Mouse (Mus musculus): Measurements from ENCODE around the gene Kmt2e.

Gene Kmt2e

DNA sequence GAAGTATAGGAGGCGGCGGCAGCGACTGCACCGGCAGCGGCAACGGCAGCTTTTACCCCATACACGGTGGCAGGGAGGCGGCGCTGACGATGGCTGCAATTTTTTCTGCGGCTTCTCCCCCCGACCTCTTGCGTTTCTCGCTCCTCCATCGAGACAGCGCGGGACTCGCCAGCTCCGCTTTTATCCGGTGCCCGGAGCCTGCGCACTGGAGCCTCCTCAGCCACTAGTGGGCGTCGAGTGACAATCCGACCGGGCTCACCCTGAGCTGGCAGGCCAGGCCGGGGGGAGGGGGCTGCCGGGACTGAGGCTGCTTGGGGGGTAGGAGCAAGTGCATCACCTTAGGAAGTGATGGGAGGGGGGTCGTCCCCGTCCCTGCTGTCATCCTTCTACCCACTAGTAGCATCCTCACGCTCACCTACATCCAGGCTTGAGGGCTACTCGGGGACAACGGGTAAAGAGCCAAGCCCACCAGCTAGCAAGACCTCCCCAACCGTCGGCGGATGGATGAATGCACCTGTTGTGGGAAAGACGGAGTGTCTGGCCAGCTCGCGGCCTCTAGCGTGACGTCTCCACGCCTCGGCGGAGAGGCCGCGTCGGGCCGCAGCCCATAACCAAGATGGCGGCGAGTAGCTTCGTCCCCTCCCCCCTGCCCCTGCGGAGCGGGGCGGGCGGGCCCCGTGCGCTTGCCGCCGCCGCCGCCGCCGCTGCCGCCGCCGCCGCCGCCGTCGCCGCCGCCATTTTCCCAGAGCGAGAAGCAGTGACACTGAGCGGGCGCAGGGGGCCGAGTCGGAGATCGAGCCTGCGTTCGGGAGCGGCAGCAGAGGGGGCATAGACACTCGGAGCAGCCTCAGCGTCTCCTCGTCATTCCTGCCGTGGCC lies at the start of gene Kmt2e:
Gene Kmt2e (plus strand): TSS at position 722 of the 878 bp plus-strand sequence.
- peak; percentile 95 for DNase-seq

- no peak for DNase-seq
Measured at GRCm38 (mm10) chr5:23385136-23385535, 49.1 kb upstream of the Kmt2e start.

DNA sequence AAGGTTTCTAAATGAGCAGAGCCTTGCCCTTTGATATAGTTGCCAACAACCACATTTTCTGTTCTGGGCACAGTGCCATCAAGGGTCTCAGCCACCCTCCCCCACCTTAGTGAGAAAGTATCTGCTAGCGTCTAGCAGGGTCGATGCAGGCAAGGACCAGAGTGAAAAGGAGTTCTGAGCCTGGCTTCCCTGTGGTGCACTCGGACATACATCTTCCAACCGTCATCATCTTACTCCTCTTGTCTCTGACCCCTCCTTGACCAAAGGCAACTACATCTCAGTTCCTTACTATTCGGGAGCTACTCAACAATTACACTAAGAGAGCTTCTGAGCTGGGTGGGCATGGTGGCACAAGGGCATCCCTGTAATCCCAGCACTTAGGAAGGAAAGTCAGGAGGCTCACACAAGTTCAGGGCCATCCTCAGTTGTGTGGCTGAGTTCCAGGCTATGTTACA lies 48.5 kb upstream of the Kmt2e start:
- no peak for DNase-seq

GRCm38 (mm10) chr5:23386562-23387312 lies 47.5 kb upstream of the Kmt2e start:
- DNase-seq, result no peak

DNA sequence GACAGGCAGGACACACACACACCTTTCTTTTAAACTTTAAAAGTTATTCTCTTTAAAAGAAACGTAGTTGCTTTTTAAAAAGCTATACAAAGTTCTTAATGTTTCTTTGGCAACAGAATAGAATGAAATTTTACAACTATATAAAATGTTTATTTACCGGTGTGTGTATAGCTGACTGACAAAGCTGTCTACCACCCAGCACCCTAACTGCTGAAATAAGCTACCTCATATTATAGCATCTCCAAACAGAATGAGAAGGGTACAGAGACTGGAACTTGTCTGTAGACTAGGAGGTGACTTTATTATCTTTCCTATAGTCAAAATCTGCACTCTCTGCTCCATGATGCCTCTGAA lies 47.0 kb upstream of the Kmt2e start:
- no peak for DNase-seq

DNA sequence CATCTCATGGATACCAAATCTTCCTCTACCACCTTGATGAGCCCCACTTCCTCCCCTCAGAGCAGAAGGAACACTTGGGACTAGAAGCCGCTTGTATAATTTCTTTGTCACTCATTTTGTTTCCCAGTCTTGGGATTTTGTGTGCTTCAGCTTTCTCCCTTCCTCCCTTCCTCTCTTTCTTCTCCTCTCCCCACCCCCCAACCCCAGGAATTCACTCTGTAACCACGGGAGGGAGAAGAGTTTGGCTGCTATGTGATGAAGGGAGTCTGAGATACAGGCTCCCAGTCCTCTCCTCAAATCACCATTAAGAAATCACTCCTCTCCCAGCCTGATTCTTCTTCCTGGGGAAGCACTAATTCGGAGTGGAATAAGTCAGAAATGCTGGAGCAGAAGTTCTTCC lies 46.1 kb upstream of the Kmt2e start:
- no peak for DNase-seq

DNA sequence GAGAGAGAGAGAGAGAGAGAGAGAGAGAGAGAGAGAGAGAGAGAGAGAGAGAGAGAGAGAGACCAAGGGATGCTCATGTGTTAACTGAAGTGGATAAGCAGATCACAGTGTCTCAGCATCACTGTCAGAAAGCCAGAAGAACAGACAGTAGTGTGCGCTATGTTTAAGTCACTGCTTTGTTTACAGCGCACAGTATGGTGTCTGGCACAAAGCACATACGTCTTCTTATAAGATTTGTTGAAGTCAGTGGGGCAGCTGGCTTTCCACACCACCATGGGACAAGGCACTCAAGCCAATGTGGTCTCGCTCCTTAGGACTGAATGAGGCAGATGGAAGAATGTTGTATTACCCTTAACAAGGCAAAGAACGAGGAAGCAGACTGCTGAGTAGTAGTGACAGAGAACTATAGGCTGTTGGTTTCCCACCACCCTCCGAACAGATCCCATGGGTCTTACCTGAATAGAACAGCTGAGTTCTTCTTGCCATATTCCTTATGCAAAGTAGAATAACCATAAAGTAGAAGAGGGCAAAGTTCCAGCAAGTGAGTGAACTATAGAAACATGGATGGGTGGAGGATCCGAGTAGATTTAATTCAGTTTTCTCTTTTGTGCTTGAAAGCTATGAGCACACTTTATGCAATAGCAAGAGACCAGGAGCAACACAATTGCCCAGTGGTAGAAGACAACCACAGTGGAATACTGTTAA lies 44.5 kb upstream of the Kmt2e start:
- DNase-seq, result no peak

DNA sequence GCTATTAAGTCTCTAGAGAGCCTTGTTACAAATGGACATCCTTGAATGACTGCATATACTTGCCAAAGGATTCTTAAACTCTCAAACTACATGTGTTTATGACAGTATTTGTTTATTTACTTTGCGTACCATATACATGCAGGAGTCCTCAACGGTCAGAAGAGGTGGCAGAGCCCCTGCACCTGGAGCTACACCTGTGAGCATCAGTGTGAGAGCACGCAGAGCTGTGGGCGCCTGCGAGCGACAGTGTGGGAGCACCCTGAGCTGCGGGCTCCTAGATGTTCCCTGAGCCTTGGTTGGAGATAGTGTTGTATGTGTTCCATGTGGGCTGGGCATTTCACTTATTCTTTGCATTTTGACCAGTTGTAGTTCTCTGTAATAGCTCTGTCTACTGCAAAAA lies 42.5 kb upstream of the Kmt2e start:
- DNase-seq, result no peak

DNA sequence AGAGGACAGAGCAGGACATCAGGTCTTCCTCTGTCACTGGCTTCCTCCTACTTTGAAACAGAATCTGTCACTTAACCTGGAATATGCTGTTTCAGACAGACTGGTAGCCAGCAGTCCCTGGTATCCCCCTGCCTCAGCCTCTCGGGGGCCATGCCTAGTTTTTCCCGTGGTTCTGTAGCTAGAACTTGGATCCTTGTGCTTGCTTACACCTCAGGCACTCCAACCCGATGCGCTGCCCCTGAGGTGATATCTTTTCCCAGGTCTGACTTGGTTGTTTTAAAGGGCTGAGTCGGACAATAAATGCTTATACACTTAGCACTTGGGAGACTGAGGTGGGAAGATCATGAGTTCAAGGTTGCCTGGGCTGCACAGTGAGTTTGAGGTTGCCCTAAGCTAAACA lies 40.4 kb upstream of the Kmt2e start:
- DNase-seq, result no peak

DNA sequence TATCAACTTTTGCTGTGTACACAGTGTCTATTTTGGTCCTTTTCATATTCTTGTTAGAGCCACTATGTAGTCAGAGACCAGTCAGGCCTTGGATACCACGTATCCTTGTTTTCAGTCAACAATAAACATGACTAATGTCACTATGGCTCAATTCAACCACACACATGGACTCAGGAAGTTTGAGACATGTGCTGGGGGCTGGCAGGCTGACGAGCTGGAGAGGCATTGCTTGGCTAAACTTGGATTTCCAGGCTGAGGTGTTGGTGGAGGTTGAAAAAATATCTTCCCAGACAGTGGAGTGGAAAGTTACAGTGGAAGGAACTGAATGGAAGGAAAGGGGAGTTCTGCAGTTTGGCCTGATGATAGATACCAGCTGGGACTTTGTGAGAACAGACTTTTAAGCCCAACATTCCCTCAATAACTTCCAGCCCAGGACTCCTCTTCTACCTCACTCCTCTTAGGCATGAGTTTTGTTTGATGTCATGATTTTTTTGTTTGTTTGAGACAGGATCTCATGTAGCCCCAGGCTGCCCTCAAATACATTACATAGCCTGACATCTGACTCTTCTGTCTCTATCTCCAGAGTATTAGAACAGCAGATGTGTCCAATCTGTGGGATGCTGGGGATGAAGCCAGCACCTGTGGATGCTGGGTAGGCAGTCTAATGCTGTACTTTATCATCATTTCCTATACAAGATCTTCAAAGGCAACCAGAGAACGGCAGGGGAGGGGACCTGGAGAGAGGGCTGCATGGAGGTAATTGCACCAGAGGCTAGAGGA lies 39.7 kb upstream of the Kmt2e start:
- DNase-seq, result no peak

- DNase-seq, result no peak
Measured at GRCm38 (mm10) chr5:23395721-23396120, 38.5 kb upstream of the Kmt2e start.

DNA sequence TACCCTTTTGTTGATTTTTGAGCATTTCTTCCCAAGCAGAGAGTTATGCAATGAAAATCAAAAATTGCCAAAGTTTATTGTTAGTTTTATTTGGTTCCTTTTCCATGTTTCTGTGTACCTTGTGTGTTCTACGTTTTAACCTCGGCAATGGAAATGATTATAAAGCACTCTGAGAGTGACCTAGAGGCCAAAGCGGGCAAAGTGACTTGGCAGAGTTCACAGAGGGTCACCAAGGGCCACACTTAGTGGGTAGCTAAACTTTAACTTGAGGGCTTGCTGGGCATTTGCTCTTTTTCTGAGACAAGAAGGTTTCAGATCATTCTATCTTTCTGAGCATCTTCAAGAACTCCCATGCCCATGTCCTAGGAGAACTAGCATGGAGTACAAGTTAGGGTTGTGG lies 37.5 kb upstream of the Kmt2e start:
- no peak for DNase-seq

- no peak for DNase-seq
Measured at GRCm38 (mm10) chr5:23400156-23400555, 34.1 kb upstream of the Kmt2e start.

DNA sequence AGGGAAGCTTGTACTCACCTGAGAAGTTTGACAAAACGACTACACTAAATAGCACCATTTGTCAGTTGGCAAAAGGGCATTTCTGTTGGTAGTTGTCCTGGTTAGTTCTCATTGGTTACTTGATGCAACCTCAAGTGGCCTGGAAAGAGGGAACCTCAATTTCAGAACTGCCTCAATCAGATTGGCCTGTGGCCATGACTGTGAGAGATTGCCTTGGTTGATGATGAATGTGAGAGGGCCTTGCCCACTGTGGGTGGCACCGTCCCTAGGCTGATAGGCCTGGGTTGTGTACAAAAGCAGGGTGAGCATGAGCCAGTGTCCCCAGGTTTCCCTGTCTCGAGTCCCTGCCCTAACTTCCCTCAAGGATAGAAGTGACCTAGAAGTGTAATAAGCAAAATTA lies 33.4 kb upstream of the Kmt2e start:
- no peak for DNase-seq

- no peak for DNase-seq
Measured at GRCm38 (mm10) chr5:23401368-23401767, 32.9 kb upstream of the Kmt2e start.

- no peak for DNase-seq
Measured at GRCm38 (mm10) chr5:23401999-23402398, 32.2 kb upstream of the Kmt2e start.

GRCm38 (mm10) chr5:23403161-23403560 lies 31.1 kb upstream of the Kmt2e start:
- no peak for DNase-seq

GRCm38 (mm10) chr5:23405666-23406404 lies 28.4 kb upstream of the Kmt2e start:
- no peak for DNase-seq

- DNase-seq, result no peak
Measured at GRCm38 (mm10) chr5:23406405-23406745, 27.9 kb upstream of the Kmt2e start.

DNA sequence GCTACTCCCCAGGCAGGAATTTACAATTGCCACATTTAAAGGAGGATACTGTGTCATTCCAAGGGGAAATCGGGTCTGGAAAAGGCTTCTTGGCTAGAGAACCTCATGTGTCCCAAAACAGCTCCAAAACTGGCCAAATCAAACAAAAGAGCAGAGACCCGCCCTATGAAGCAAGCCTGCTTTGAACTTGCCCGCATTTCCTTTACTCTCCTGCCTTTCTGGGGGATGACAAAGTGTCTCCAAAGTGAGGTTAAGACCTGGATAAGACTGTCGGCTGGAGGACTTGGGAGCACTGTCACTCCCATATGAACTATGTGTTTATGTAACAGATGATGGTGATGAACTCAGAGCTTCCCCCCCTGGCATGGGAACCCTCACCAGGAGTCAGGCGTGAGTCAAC lies 26.1 kb upstream of the Kmt2e start:
- no peak for DNase-seq

DNA sequence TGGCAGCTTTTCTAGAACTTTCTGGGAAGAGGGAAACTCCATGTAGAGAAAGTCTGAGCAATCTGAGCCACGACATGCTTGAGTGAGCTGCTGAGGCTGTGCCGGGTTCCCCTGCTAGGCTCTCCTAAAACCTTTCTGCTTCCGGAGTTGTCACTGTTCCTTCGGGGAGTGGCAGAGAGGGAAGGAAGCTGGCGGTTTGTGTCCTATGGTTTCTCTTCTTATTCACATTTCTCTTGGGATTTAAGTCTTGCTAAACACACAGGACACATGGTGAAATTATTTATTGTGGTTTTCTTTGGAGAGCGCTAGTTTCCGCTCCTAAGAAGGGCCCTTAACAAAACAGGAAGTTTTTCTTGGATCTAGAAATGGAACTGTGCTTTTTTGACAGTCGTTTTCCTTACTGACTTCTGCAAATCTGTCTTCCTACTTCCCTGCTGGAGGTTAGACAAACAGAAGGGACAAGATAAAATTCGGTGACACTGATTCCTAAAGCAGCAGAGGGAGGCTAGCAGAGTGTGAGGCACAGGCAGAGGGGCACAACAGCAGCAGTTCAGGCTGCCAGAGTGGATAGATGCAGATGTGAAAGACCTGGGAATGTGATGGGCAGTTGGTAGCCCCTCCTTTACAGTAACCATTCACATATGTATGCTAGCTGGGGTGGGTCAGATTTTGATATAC lies 24.1 kb upstream of the Kmt2e start:
- DNase-seq, result no peak

DNA sequence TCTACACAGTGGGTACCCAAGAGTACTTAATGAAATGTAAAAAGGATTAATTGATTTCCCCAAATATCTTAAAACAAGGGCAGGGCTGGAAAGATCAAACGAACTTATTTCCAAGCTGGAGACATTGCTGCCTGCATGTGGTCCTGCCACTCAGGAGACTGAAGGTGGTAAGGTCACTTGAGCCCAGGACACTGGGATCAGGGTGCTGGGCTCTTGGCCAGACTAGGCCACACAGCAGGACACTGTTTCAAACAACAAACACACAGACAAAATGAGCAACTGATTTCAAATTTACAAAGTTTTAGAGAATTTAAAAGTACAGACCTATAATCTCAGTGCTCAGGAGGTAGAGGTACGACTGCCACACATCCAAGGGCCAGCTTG lies 23.5 kb upstream of the Kmt2e start:
- DNase-seq, result no peak

Data from cerebellum, adult 9-11 months (tissue).